Mouse (Mus musculus) liver, postnatal 0 days (tissue): ENCODE results near the gene Fitm2. TPM values are rescaled to one million over a fixed set of nuclear protein-coding genes. Genes with fewer than 3 reads are reported as not detected.

Experiments
- ATAC-seq: fragments of 200-750 bp; cut with Nextera tagmentation; 2 replicates; pipeline ENCODE4 v1.8.0; 2017; ENCODE audit warnings: mild to moderate bottlenecking, moderate library complexity
- DNase-seq: peaks from one replicate; pipeline ENCODE4 v3.0.0-alpha.2; 2016
- H3K27ac ChIP-seq: fragments of 300-500 bp; sonication (generic); 2 replicates; pipeline ENCODE4 v1.5.1; 2014; ENCODE audit warnings: antibody characterized with exemption, moderate library complexity, mild to moderate bottlenecking, low read depth
- H3K27me3 ChIP-seq: fragments of 300-500 bp; sonication (generic); 2 replicates; pipeline ENCODE4 v1.6.1; 2014; ENCODE audit warnings: low read length, control low read depth, mixed read lengths; ENCODE audit not compliant: insufficient read depth
- H3K36me3 ChIP-seq: fragments of 300-500 bp; sonication (generic); replicated peaks from 2 replicates; pipeline ENCODE4 v1.6.1; 2014; ENCODE audit warnings: mild to moderate bottlenecking, control low read depth, low read length, moderate library complexity, mixed read lengths; ENCODE audit not compliant: insufficient read depth
- H3K4me1 ChIP-seq: fragments of 300-500 bp; sonication (generic); 2 replicates; pipeline ENCODE4 v1.6.1; 2014; ENCODE audit warnings: antibody characterized with exemption, mild to moderate bottlenecking, control low read depth; ENCODE audit not compliant: insufficient read depth
- H3K4me2 ChIP-seq: fragments of 300-500 bp; sonication (generic); 2 replicates; pipeline ENCODE4 v1.6.1; 2014; ENCODE audit warnings: low read depth, mild to moderate bottlenecking, low read length, moderate library complexity, mixed read lengths
- H3K4me3 ChIP-seq: fragments of 300-500 bp; sonication (generic); 2 replicates; pipeline ENCODE4 v1.5.1; 2014; ENCODE audit warnings: low read depth, low read length
- H3K9ac ChIP-seq: fragments of 300-500 bp; sonication (generic); replicated peaks from 2 replicates; pipeline ENCODE4 v1.6.1; 2014; ENCODE audit warnings: mild to moderate bottlenecking, moderate library complexity
- H3K9me3 ChIP-seq: fragments of 300-500 bp; sonication (generic); 2 replicates; pipeline ENCODE4 v1.6.1; 2016; ENCODE audit warnings: mild to moderate bottlenecking, control low read depth, low read length, mixed read lengths
- CTCF ChIP-seq: sonication (generic); IDR thresholded peaks from 2 replicates; pipeline ENCODE4 v1.5.1; 2016; ENCODE audit warnings: antibody characterized with exemption, low read depth
- EP300 ChIP-seq: IDR thresholded peaks from 2 replicates; pipeline ENCODE4 v1.6.1; 2016; ENCODE audit warnings: antibody characterized with exemption, low read depth, mild to moderate bottlenecking
- WGBS: fragments of 180-500 bp; shearing (Covaris S2); extraction: QIAGEN DNeasy Blood & Tissue Kit; methylation state at CpG from one replicate; pipeline ENCODE4 v1.1.7; 2014; ENCODE audit not compliant: insufficient replicate concordance; 5-methylcytosine and 5-hydroxymethylcytosine counted together
- polyA plus RNA-seq: library from polyadenylated mRNA; unstranded; fragments of >200 nt; fragmentation: Nextera tagmentation; extraction: Ambion mirVana; gene quantifications from 2 replicates; pipeline ENCODE4 v1.2.1, GENCODE M21; 2015

The Fitm2 gene
- polyA plus RNA-seq, 1 experiment from 2014 or later, result 16.9 TPM

GRCm38 (mm10) chr2:163493031-163493430 is 20.6 kb upstream of the Fitm2 start:
- H3K27me3 ChIP-seq, result no peaks in the 10 kb centered on the region
- H3K9me3 ChIP-seq, result no peaks in the 10 kb centered on the region
- H3K4me3 ChIP-seq, result no peak overlapping the region
- TF ChIP-seq EP300 (no peak), CTCF (no peak)
- ATAC-seq (no peak), DNase-seq (no peak)
- no peak overlapping the region for H3K4me2 ChIP-seq
- H3K27ac ChIP-seq, result no peak overlapping the region
- 47% methylated on average over 5 of the region's 5 CpGs for WGBS
- no peaks in the 10 kb centered on the region for H3K36me3 ChIP-seq
- no peaks in the 10 kb centered on the region for H3K4me1 ChIP-seq
- no peak overlapping the region for H3K9ac ChIP-seq

- ATAC-seq (no peak), DNase-seq (no peak)
- no peak for TF ChIP-seq EP300
- no peak for TF ChIP-seq CTCF
- 69% methylated on average over 5 of the region's 5 CpGs for WGBS
- no peak within 1 kb of the TSS for H3K4me2 ChIP-seq
- H3K9me3 ChIP-seq, result no peaks in the 10 kb centered on the region
- no peak within 1 kb of the TSS for H3K27ac ChIP-seq
- H3K4me3 ChIP-seq, result no peak within 1 kb of the TSS
- no peaks in the 10 kb centered on the region for H3K27me3 ChIP-seq
- H3K4me1 ChIP-seq, result no peaks in the 10 kb centered on the region
- H3K36me3 ChIP-seq, result no peaks in the 10 kb centered on the region
- H3K9ac ChIP-seq, result no peak within 1 kb of the TSS
Measured at GRCm38 (mm10) chr2:163492018-163492417, 19.6 kb upstream of the Fitm2 start, which contains the start of gene R3hdml. R3hdml (plus strand) TSS chr2:163492318.

GRCm38 (mm10) chr2:163491351-163491750 is 18.9 kb upstream of the Fitm2 start:
- no peak overlapping the region for H3K27ac ChIP-seq
- no peak for DNase-seq
- 62% methylated on average over 7 of the region's 7 CpGs for WGBS
- no peak overlapping the region for H3K4me2 ChIP-seq
- ATAC-seq, result no peak
- no peaks in the 10 kb centered on the region for H3K4me1 ChIP-seq
- no peaks in the 10 kb centered on the region for H3K36me3 ChIP-seq
- no peak overlapping the region for H3K4me3 ChIP-seq
- TF ChIP-seq EP300 (no peak), CTCF (no peak)
- H3K9me3 ChIP-seq, result no peaks in the 10 kb centered on the region
- no peaks in the 10 kb centered on the region for H3K27me3 ChIP-seq
- H3K9ac ChIP-seq, result no peak overlapping the region

DNA sequence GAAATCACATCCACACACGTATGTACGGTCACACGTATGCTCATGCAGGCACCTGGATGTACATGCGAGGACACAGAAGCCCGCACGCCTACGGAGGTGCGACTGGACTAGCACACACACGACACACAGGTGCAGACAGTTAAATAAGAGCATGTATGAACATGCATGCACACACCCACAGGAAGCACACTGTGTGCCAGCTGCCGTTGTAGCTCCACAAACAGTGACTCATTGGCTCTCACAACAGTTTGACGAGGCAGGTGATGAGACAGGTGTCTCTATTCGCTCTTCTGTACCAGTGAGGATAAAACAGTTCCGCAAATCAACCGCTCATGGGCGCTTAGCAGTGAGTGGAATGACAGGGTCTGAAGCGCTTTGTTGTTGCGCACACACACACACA is 18.2 kb upstream of the Fitm2 start:
- Histone ChIP-seq H3K4me2 (no peak overlapping the region), H3K27me3 (no peaks in the 10 kb centered on the region), H3K4me1 (no peaks in the 10 kb centered on the region), H3K4me3 (no peak overlapping the region), H3K9ac (no peak overlapping the region), H3K36me3 (no peaks in the 10 kb centered on the region), H3K27ac (no peak overlapping the region), H3K9me3 (no peaks in the 10 kb centered on the region)
- 85% methylated on average over 17 of the region's 17 CpGs for WGBS
- ATAC-seq (no peak), DNase-seq (no peak)
- TF ChIP-seq EP300 (no peak), CTCF (no peak)

GRCm38 (mm10) chr2:163489725-163490291 is 17.4 kb upstream of the Fitm2 start:
- no peak overlapping the region for H3K4me2 ChIP-seq
- WGBS, result 44% methylated on average over 5 of the region's 5 CpGs

GRCm38 (mm10) chr2:163487360-163487759 is 14.9 kb upstream of the Fitm2 start:
- H3K36me3 ChIP-seq, result no peaks in the 10 kb centered on the region
- H3K9ac ChIP-seq, result no peak overlapping the region
- H3K27ac ChIP-seq, result no peak overlapping the region
- H3K4me2 ChIP-seq, result no peak overlapping the region
- no peak overlapping the region for H3K4me3 ChIP-seq
- no peak for ATAC-seq
- H3K9me3 ChIP-seq, result no peaks in the 10 kb centered on the region
- TF ChIP-seq EP300 (no peak), CTCF (no peak)
- H3K4me1 ChIP-seq, result no peaks in the 10 kb centered on the region
- no peaks in the 10 kb centered on the region for H3K27me3 ChIP-seq
- DNase-seq, result no peak
- 67% methylated on average over 3 of the region's 3 CpGs for WGBS

More at GRCm38 (mm10) chr2:163489725-163490291, 17.4 kb upstream of the Fitm2 start:
- TF ChIP-seq CTCF (no peak), EP300 (no peak)
- ATAC-seq (no peak), DNase-seq (no peak)
- Histone ChIP-seq H3K4me3 (no peak overlapping the region), H3K27me3 (no peaks in the 10 kb centered on the region), H3K4me1 (no peaks in the 10 kb centered on the region), H3K36me3 (no peaks in the 10 kb centered on the region), H3K27ac (no peak overlapping the region), H3K9ac (no peak overlapping the region), H3K9me3 (no peaks in the 10 kb centered on the region)
